Mouse (Mus musculus) spleen, postnatal 4 days (tissue): Measurements from ENCODE around the gene 9930021J03Rik.

Experiments used
- DNase-seq, 2 experiments: peaks; one replicate each; pipeline ENCODE4 v3.0.0; 2022; ENCODE audit warnings: low spot score in 2 of 2

The 9930021J03Rik gene

DNA sequence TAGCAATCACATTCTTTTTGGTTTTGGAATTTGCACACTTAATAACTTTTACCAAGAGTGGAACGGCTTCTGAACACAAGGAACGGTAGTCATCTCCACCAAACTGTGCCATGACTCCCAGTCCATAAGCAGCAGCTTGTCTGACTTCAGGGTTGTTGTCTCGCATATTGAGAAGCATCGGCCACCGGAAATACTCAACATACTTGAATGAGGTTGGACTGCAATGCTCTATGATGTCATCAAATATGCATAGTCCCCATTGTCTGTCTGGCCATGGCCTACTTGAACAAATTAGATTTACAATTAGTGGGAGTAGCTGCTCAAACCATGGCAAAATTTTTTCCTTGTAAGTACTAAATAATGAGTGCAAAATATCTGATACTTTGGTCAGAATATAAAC, 4.2 kb upstream of the 9930021J03Rik start:
- DNase-seq = no peak

DNA sequence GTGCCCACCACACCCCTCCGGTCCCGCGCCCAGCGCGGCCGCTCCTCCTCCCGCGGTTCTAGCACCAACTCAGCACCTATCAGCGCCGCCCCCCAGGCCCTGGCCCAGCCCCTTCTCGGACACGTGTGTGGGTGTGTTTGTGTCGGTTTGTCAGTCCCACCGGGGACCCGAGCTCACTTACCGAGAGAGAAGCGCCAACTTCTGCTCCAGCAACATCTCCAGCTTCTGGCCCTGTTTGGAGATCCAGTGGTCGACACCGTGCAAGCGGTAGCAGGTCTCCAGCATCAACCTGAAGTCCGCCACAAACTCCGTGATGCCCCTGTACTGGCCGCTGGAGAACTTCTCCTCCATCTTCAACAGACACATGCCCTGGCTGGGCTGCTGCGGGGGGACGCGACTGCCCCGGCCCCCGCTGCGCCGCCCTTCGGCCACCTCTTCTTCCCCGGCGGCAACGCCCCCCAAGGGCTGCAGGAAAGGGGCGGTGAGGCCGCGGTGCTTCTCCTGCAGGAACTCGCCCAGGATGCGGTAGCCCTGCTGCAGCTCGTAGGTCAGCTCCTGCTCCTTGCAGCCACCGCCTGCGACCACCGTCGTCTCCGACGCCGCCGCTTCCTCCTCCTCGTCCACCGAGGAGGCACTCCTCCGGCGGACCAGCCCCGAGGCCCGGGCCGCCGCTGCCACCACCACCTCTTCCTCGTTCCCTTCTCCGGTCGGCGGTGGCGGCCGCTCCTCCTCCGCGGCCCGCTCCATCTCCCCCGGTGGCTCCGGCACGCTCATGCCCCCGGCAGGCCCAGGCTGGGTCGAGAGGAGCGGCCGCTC, 480 bp downstream of the 9930021J03Rik start:
- DNase-seq = peak; percentile 78 to 86

DNA sequence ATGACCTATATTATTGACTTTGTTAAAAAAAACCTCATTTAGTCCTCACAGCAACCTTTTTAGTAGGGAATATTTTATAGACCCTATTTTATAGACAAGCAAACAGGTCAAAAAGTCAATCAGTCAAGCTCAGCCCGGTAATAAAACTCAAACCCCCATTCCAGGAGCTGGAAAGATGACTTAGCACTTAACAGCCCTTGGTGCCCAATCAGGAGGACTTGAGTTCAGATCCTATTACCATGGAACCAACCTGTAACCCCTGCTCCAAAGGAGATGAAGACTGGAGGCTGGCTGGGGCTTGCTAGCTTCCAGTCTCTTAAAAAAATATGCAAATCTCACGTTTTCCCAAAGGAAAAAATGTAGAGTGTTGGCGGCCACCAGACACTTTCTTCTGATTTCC, 1.8 kb downstream of the 9930021J03Rik start:
- no peak for DNase-seq

DNA sequence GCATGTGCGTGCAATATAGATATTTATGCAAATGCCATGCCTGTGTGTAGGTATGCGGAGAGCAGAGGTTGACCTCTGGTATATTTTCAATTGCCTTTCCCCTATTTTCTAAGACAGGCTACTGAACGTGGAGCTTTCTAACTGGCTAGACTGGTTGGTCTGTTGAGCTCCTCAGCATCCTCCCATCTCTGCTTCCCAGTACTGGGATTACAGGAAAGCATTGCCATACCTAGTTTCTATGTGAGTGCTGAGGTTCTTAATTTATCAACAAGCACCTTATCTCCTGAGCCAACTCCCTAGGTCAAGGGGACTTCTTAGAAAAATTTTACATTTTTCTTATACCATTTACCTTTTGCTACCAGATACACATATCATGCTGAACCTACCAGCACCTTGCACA, 8.4 kb downstream of the 9930021J03Rik start:
- no peak for DNase-seq

DNA sequence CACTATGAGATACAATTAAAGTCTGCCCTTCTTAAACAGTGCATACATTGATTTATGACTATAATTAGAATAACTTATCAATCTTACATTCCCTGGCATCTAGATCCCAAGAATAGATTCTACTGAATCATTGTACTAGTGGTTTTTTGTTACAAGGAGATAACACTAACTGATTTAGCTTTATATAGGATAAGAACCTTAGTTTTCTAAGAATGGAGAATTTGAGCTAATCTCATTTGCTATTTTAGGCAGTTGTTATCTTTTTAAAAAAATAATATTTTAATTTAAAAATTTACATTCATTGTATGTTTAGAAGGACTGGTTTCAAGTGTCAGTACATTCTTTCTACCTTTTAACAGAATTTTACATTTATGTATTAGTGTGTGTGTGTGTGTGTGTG, 17.8 kb downstream of the 9930021J03Rik start:
- DNase-seq = no peak

DNA sequence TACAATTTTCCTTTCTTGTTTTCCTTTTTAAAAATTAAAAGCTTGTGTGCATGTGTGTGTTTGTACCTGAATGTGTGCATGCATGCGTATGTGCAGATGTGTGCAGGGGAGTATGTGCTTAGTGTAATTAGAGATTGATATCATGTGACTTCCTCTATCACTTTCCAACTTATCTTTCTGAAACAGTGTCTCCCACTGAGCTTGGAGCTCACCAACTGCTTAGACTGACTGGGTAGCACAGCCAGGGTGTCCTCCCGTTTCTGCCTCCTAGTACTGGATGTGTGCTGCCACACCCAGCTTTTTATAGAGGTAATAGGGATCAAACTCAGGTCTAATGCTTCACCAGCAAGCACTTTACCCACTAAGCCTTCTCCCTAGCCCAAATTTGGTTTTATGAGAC, 22.9 kb downstream of the 9930021J03Rik start:
- no peak for DNase-seq

- no peak for DNase-seq
These were observed 51.9 kb downstream of the 9930021J03Rik start for GRCm38 (mm10) chr19:29753939-29754338.

DNA sequence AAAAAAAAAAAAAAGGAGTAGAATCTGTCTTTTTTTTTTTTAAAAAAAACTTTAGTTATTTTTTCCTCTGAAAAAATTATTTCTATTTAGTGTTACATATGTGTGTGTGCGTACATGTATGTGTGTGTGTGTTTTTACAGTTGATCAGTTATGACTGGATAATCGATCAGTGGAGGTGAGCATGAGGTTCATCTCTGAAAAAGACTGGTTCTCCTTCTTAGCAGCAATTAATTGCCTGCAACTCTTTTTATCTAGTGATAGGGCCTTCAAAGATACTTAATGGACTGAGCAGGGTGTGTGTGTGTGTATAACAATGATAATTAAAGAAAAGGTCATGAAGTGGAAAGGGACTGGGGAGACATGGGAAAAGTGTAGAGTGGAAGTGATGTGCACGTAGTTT, 54.8 kb downstream of the 9930021J03Rik start:
- DNase-seq = no peak

DNA sequence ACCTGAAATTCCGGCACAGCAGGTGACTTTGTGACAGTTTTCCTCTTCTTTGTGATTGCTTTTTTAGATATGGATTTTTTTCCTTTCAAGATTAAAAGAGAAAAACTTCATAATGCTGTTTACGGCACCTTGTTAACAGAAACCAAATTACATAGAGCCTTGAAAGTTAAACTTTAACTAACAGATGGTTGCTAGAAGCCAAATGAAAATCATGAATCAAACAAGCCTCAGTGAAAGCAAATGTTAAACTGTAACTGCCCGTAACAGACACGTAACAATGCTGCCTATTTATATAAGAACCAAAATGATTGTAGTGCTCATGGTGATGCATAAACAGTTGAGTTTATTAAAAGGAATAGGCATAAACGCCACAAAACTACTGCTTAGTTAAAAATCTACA, 62.3 kb downstream of the 9930021J03Rik start:
- DNase-seq = no peak

DNA sequence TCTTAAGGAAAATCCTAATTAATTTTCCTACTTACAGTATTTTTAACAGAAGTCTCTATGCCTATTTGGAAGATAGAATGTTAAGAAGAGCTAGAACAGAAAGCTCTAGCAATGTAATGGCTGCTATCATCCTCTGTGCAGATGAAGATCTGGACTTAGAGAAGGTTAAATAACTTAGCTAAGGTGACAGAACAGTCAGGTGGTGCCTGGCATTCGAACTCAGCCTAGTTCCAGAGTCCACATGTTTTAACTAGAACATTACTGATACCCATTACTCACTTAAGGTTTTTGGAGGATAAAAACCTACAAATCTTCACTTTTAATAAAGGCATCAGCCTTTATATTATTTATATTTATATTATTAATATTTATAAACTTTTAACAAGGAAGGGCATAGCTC, 65.1 kb downstream of the 9930021J03Rik start:
- DNase-seq = no peak

- no peak for DNase-seq
These were observed 66.2 kb downstream of the 9930021J03Rik start for GRCm38 (mm10) chr19:29739608-29740007.

DNA sequence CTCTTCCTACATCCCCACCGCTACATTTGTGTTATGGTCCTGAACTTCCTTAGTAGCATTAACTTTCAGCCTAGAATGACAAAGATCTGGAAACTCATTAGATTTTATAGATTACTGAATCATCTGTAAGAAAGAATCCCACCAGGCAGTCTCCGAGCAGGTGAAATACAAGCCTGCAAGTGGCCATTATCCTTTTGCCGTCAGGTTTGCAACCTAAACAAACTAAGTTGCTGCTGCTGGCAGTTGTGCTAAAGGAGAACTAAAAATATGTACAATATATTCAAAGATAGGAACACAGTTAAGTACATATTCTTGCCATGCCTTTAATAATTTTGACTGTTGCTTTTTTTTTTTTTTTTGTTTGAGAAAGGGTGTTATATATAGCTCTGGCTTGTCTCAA, 70.4 kb downstream of the 9930021J03Rik start:
- DNase-seq = no peak

GRCm38 (mm10) chr19:29718476-29718875, 87.3 kb downstream of the 9930021J03Rik start:
- DNase-seq = no peak

GRCm38 (mm10) chr19:29717854-29718253, 87.9 kb downstream of the 9930021J03Rik start:
- DNase-seq = no peak

DNA sequence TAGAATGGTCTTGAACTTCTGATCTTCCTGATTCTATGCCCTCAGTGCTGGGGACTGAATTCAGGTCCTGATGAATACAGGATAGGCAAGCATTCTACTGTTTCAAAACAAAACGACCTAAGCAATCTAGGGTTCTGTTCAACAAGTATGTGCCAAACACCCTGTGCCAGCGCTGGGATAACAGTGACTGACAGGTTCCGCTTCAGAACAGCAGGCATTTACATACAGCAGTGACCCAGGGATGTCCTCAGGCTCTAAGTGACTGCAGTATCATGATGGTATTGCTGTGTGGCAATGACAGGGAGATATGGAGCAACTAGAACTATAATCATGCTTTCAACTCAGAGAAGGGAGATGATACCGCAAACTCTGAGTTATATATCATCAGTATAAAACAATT, 92.3 kb downstream of the 9930021J03Rik start:
- no peak for DNase-seq

GRCm38 (mm10) chr19:29709461-29709860, 96.3 kb downstream of the 9930021J03Rik start:
- no peak for DNase-seq

DNA sequence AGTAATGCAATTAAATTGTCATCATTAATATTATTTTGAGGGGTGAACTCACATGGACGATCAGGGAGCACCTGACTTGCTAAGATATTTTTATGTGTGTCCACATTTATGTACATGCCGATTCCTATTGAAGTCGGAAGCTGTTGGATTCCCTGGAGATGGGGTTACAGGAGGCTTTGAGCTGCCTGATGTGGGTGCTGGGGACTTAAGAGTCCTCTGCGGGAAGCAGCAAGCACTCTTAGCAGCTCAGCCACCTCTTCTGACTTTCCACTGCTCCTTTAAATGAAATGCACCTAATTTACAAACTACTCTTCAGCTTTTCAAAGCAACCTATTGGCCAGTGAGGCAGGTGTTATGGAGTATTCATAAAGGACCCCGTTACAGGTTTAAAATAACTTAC, 97.3 kb downstream of the 9930021J03Rik start:
- no peak for DNase-seq

DNA sequence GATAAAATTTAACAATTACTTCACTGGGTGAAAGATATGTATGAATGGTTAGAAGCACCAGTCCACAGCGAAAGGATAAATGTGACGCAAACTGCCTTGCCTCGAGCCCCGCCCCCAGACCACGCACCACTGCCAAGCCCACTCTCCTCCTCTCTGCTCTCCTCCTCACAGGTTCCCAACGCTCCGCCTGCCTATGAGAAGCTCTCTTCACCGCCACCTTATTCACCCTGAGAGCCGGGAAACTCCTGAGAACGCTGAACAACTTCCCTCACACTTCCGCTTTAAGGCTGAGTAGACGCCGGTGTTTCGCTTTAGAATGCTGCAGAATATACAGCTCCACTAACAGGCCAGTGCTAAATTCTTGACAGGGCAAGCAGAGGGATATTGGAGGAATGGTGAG, 97.8 kb downstream of the 9930021J03Rik start:
- DNase-seq = no peak

- DNase-seq = no peak
These were observed 98.4 kb downstream of the 9930021J03Rik start for GRCm38 (mm10) chr19:29707314-29707898.

- DNase-seq = no peak
These were observed 101.4 kb downstream of the 9930021J03Rik start for GRCm38 (mm10) chr19:29704436-29704835.

DNA sequence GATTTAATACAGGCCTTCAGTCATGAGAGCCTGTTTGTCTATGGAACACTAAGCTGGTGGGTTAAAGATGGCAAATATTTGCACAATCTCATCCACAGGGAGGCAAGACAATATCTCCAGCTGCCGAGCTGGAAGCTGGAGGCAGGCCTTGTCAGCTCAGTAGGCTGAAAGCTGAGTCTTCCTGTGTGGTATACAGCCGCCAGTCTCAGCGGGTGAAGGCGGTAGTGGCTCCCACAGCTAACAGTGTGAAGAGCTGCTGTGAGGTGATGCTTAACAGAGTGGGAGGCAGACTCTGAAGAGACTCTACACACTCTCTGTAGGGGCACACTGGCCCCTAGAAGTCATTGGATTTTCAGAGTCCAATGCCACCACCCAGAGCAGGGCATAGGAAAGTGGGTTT, 104.1 kb downstream of the 9930021J03Rik start:
- DNase-seq = no peak

GRCm38 (mm10) chr19:29697245-29697874, 108.4 kb downstream of the 9930021J03Rik start, which contains the start of gene Mlana:
Gene Mlana (plus strand): TSS chr19:29697824.
- peak in 1 of 2 experiments; percentile 36 for DNase-seq

DNA sequence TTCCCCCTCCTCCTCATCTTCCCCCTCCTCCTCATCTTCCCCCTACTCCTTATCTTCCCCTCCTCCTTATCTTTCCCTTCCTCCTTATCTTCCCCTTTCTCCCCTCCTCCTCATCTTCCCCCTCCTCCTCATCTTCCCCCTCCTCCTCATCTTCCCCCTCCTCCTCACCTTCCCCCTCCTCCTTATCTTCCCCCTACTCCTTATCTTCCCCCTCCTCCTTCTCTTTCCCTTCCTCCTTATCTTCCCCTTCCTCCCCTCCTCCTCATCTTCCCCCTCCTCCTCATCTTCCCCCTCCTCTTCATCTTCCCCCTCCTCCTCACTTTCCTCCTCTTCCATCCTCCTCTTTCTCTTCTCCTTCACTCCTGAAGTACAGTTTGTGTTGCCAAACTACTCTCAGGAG, 108.9 kb downstream of the 9930021J03Rik start:
- no peak for DNase-seq
